Mouse (Mus musculus) heart, embryonic 16.5 days (tissue): ENCODE results near the gene Fam198b. TPM values are rescaled to one million over a fixed set of nuclear protein-coding genes. Genes with fewer than 3 reads are reported as not detected.

Source experiments
- ATAC-seq: fragments of 200-750 bp; cut with Nextera tagmentation; replicated peaks from 2 replicates; pipeline ENCODE4 v1.8.0; 2017; ENCODE audit warnings: moderate number of reproducible peaks; ENCODE audit not compliant: insufficient read depth, low FRiP score; ENCODE audit errors: extremely low read depth
- H3K27ac ChIP-seq: fragments of 300-500 bp; sonication (generic); 2 replicates; pipeline ENCODE4 v1.5.1; 2014; ENCODE audit warnings: mild to moderate bottlenecking, low read length, control low read depth, moderate library complexity
- H3K27me3 ChIP-seq: fragments of 300-500 bp; sonication (generic); 2 replicates; pipeline ENCODE4 v1.6.1; 2014; ENCODE audit warnings: low read length, mixed read lengths; ENCODE audit not compliant: control insufficient read depth, insufficient read depth
- H3K36me3 ChIP-seq: fragments of 300-500 bp; sonication (generic); 2 replicates; pipeline ENCODE4 v1.6.1; 2014; ENCODE audit not compliant: control insufficient read depth, insufficient read depth
- H3K4me1 ChIP-seq: fragments of 300-500 bp; sonication (generic); 2 replicates; pipeline ENCODE4 v1.6.1; 2014; ENCODE audit warnings: low read length, mixed read lengths; ENCODE audit not compliant: control insufficient read depth, insufficient read depth
- H3K4me2 ChIP-seq: fragments of 300-500 bp; sonication (generic); 2 replicates; pipeline ENCODE4 v1.6.1; 2014; ENCODE audit warnings: low read depth, mild to moderate bottlenecking, control low read depth, low read length
- H3K4me3 ChIP-seq: fragments of 300-500 bp; sonication (generic); 2 replicates; pipeline ENCODE4 v1.5.1; 2014; ENCODE audit warnings: mild to moderate bottlenecking, control low read depth, low read length
- H3K9ac ChIP-seq: fragments of 300-500 bp; sonication (generic); 2 replicates; pipeline ENCODE4 v1.6.1; 2014; ENCODE audit warnings: low read length, control low read depth
- H3K9me3 ChIP-seq: fragments of 300-500 bp; sonication (generic); replicated peaks from 2 replicates; pipeline ENCODE4 v1.6.1; 2016; ENCODE audit warnings: low read length; ENCODE audit not compliant: control insufficient read depth
- WGBS: fragments of 180-500 bp; shearing (Covaris S2); extraction: QIAGEN DNeasy Blood & Tissue Kit; methylation state at CpG from one replicate; pipeline ENCODE4 v1.1.7; 2014; 5-methylcytosine and 5-hydroxymethylcytosine counted together
- polyA plus RNA-seq: library from polyadenylated mRNA; unstranded; fragments of >200 nt; fragmentation: Nextera tagmentation; extraction: Ambion mirVana; gene quantifications from 2 replicates; pipeline ENCODE4 v1.2.1, GENCODE M21; 2015

Gene Fam198b
- polyA plus RNA-seq, 1 experiment from 2014 or later: 61.6 TPM

- no peak overlapping the region for H3K9ac ChIP-seq
- H3K4me3 ChIP-seq: no peak overlapping the region
- H3K27me3 ChIP-seq: no peaks in the 10 kb centered on the region
- H3K9me3 ChIP-seq: no peaks in the 10 kb centered on the region
- H3K27ac ChIP-seq: no peak overlapping the region
- H3K36me3 ChIP-seq: no peaks in the 10 kb centered on the region
- 0 out of 2 replicates have a peak, but pooled peaks cover 3% of the 10 kb centered on the region for H3K4me1 ChIP-seq
- no peak overlapping the region for H3K4me2 ChIP-seq
- ATAC-seq: no peak
- WGBS: 91% methylated on average over 5 of the region's 5 CpGs
Measured at GRCm38 (mm10) chr3:79875471-79875870, 8.9 kb upstream of the Fam198b start.

GRCm38 (mm10) chr3:79878350-79878749 lies 6.0 kb upstream of the Fam198b start:
- Histone ChIP-seq H3K9me3 (no peaks in the 10 kb centered on the region), H3K27me3 (no peaks in the 10 kb centered on the region), H3K4me2 (no peak overlapping the region), H3K4me3 (no peak overlapping the region), H3K9ac (no peak overlapping the region), H3K36me3 (no peaks in the 10 kb centered on the region), H3K4me1 (peaks cover 5% of the 10 kb centered on the region; the same call in 1 of the 2 replicates), H3K27ac (no peak overlapping the region)
- no peak for ATAC-seq
- 72% methylated on average over 3 of the region's 3 CpGs for WGBS

GRCm38 (mm10) chr3:79879246-79879645 lies 5.1 kb upstream of the Fam198b start:
- Histone ChIP-seq H3K36me3 (no peaks in the 10 kb centered on the region), H3K4me2 (peak overlapping the region; percentile 53), H3K4me1 (peaks cover 8% of the 10 kb centered on the region), H3K4me3 (peak overlapping the region; percentile 19; the same call in 1 of the 2 replicates), H3K9ac (peak overlapping the region; percentile 58; the same call in 1 of the 2 replicates), H3K27me3 (no peaks in the 10 kb centered on the region), H3K9me3 (no peaks in the 10 kb centered on the region), H3K27ac (no peak overlapping the region)
- ATAC-seq: no peak
- WGBS: 35% methylated on average over 9 of the region's 9 CpGs

DNA sequence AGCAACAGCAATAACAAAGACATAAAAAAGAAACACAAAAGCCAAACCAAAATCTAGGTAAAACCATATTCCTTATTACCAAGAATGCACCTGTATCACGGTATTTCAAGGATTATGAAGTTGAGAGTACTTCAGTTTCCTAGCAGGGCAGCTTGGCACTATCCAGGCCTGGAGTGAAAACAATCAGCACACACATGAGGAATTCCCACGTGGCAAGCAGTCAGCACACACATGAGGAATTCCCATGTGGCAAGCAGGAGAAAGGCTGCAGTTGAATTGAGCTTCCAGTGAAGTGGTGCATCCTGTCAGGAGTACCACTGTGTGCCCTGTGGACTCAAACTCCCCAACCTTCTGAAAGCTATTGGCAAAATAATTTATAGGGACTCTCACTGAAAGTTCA lies 2.7 kb upstream of the Fam198b start:
- H3K36me3 ChIP-seq: no peaks in the 10 kb centered on the region
- no peak overlapping the region for H3K27ac ChIP-seq
- no peaks in the 10 kb centered on the region for H3K27me3 ChIP-seq
- 48% methylated on average over 2 of the region's 2 CpGs for WGBS
- H3K4me1 ChIP-seq: peaks cover 9% of the 10 kb centered on the region
- no peak for ATAC-seq
- H3K4me3 ChIP-seq: no peak overlapping the region
- no peaks in the 10 kb centered on the region for H3K9me3 ChIP-seq
- no peak overlapping the region for H3K4me2 ChIP-seq
- no peak overlapping the region for H3K9ac ChIP-seq

DNA sequence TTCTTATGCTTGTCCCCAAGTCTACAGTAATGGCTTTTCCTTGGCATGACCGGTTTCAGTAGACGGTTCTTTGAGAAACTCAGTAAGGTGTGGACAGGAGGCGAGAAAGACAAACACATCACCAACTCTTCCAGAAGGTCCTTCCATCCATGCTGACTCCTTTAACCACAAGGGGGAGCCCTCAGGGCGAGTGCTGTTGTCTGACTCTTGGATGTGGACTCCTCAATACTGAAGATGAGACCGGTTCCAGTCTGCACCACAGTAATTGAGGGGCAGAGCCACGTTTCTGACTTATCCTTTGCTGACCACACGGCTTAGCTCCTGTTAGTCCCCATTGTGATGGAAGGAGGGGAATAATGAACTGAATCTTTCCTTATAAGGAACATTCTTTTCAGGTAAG lies 1.2 kb upstream of the Fam198b start:
- Histone ChIP-seq H3K27ac (peak overlapping the region; percentile 51; the same call in 1 of the 2 replicates), H3K4me3 (no peak overlapping the region), H3K4me1 (peaks cover 11% of the 10 kb centered on the region), H3K4me2 (no peak overlapping the region), H3K9me3 (no peaks in the 10 kb centered on the region), H3K9ac (0 out of 2 replicates have a peak overlapping the region, but pooled peaks have one; percentile 20), H3K27me3 (no peaks in the 10 kb centered on the region), H3K36me3 (no peaks in the 10 kb centered on the region)
- 25% methylated on average over 7 of the region's 7 CpGs for WGBS
- no peak for ATAC-seq

DNA sequence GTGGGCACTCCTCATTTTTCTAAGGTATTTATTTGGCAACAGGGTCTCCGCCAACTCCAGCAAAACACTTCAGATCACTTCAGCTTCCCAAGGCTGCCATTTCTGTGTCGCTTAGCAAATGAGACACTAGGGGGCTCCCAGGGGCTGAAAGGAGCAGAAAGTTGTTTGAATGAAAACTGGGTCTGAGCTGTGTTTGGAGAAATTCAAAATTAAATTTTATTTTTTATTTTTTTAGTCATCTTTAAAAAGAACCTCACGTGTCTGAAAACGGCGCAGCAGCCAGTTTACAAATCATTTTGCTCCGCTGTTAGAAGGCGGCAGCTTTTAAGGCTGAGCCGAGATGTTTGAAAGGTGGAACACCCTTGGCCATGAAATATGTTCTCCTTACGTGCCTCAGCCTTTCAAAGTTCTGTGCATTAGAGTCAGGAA lies 442 bp downstream of the Fam198b start:
- Histone ChIP-seq H3K4me1 (peaks cover 12% of the 10 kb centered on the region), H3K36me3 (no peaks in the 10 kb centered on the region), H3K9ac (peak overlapping the region; percentile 88), H3K4me3 (peak overlapping the region; percentile 73), H3K27me3 (no peaks in the 10 kb centered on the region), H3K27ac (peak overlapping the region; percentile 88), H3K4me2 (peak overlapping the region; percentile 83), H3K9me3 (no peaks in the 10 kb centered on the region)
- no peak for ATAC-seq
- 9% methylated on average over 9 of the region's 9 CpGs for WGBS

GRCm38 (mm10) chr3:79885686-79886356 lies 1.5 kb downstream of the Fam198b start:
- peak; percentile 46 for ATAC-seq
- peak overlapping the region; percentile 88 for H3K9ac ChIP-seq
- no peaks in the 10 kb centered on the region for H3K36me3 ChIP-seq
- H3K4me2 ChIP-seq: peak overlapping the region; percentile 83
- H3K4me1 ChIP-seq: peaks cover 12% of the 10 kb centered on the region
- H3K27ac ChIP-seq: peak overlapping the region; percentile 96
- H3K4me3 ChIP-seq: peak overlapping the region; percentile 73
- H3K9me3 ChIP-seq: no peaks in the 10 kb centered on the region
- H3K27me3 ChIP-seq: no peaks in the 10 kb centered on the region
- 11% methylated on average over 19 of the region's 19 CpGs for WGBS

DNA sequence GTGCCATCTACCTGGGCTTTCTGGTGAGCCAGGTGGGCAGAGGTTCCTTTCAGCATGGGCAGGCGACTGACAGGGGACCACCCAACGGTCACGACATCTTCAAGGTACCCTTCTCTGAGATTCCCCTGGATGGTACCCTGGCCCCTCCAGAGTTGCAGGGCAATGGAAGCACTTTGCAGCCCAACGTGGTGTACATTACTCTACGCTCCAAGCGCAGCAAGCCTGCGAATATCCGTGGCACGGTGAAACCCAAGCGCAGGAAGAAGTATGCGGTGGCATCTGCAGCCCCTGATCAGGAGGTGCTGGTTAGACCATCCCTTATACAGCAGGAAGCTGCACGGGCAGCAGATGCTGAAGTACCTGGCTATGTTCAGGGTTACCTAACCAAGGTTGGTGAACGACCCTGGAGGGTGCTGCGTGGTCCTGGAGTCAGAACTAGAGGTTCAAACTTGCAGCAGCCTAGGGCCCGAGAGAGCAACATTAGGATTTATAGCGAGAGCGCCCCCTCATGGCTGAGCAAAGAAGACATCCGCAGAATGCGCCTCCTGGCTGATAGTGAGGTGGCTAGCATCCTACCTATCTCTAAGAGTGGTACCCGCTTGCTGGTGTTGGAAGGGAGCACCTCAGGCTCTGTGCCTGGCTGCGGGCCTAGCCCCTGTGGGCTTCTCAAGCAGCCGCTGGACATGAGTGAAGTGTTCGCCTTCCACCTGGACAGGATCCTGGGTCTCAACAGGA lies 2.2 kb downstream of the Fam198b start:
- H3K4me2 ChIP-seq: peak overlapping the region; percentile 83
- H3K9me3 ChIP-seq: no peaks in the 10 kb centered on the region
- H3K27me3 ChIP-seq: no peaks in the 10 kb centered on the region
- H3K36me3 ChIP-seq: no peaks in the 10 kb centered on the region
- WGBS: 64% methylated on average over 23 of the region's 23 CpGs
- peak overlapping the region; percentile 73 for H3K4me3 ChIP-seq
- peaks cover 12% of the 10 kb centered on the region for H3K4me1 ChIP-seq
- peak overlapping the region; percentile 96 for H3K27ac ChIP-seq
- H3K9ac ChIP-seq: peak overlapping the region; percentile 88
- peak; percentile 29; the same call in 1 of the 2 replicates for ATAC-seq
